Comparison of ENCODE assay signal across 8 mouse cellular contexts in genomic region chr6:31253251-31253935, GRCm38 (mm10).
DNase-seq lines count a peak whose midpoint lies in the region; ATAC-seq and TF ChIP-seq lines count a peak whose summit lies in the region.

No protein-coding gene starts in this region.

- TF ChIP-seq CTCF in left cerebral cortex, adult 2 months (IDR thresholded peaks at IDR 0.05), result no peak

- no peaks in the 10 kb centered on the region for H3K9me3 ChIP-seq in forebrain, embryonic 14.5 days (replicated peaks; ENCODE audit: control insufficient read depth, low read length)
- H3K9me3 ChIP-seq in intestine, embryonic 14.5 days (ENCODE audit: control insufficient read depth, low read length), result no peaks in the 10 kb centered on the region
- H3K9me3 ChIP-seq in liver, embryonic 12.5 days (replicated peaks), result no peaks in the 10 kb centered on the region
- no peaks in the 10 kb centered on the region for H3K9me3 ChIP-seq in neural tube, embryonic 12.5 days

- no peak for DNase-seq in left cerebral cortex, adult 2 months (ENCODE audit: extremely low spot score in 1 of 2, low spot score in 2 of 2)
- DNase-seq in left cerebral cortex, adult 8-10 months (ENCODE audit: low spot score in 2 of 2), result no peak
- DNase-seq in forebrain, embryonic 14.5 days (ENCODE audit: low spot score), result peak; percentile 31
- DNase-seq in intestine, embryonic 14.5 days (ENCODE audit: low spot score), result peak; percentile 65
- DNase-seq in thymus, postnatal 14 days, result no peak
- DNase-seq in layer of hippocampus, postnatal 36 days, result no peak

- H3K9ac ChIP-seq in forebrain, embryonic 14.5 days (ENCODE audit: low read length), result no peak overlapping the region
- no peak overlapping the region for H3K9ac ChIP-seq in intestine, embryonic 14.5 days (ENCODE audit: low read length)
- H3K9ac ChIP-seq in liver, embryonic 12.5 days, result no peak overlapping the region
- H3K9ac ChIP-seq in neural tube, embryonic 12.5 days, result no peak overlapping the region

- 22% methylated on average over 15 of the region's 15 CpGs for WGBS in forebrain, embryonic 14.5 days
- 21% methylated on average over 15 of the region's 15 CpGs for WGBS in intestine, embryonic 14.5 days
- 19% methylated on average over 15 of the region's 15 CpGs for WGBS in liver, embryonic 12.5 days (ENCODE audit: insufficient replicate concordance)
- WGBS in neural tube, embryonic 12.5 days, result 30% methylated on average over 15 of the region's 15 CpGs

- no peaks in the 10 kb centered on the region for H3K27me3 ChIP-seq in forebrain, embryonic 14.5 days (replicated peaks; ENCODE audit: control insufficient read depth, insufficient read depth, low read length)
- H3K27me3 ChIP-seq in intestine, embryonic 14.5 days (replicated peaks; ENCODE audit: control insufficient read depth, insufficient read depth, low read length), result no peaks in the 10 kb centered on the region
- 0 out of 2 replicates have a peak, but pooled peaks cover 9% of the 10 kb centered on the region for H3K27me3 ChIP-seq in liver, embryonic 12.5 days (replicated peaks)
- no peaks in the 10 kb centered on the region for H3K27me3 ChIP-seq in neural tube, embryonic 12.5 days (replicated peaks)

- no peak for ATAC-seq in forebrain, embryonic 14.5 days
- ATAC-seq in intestine, embryonic 14.5 days (replicated peaks; ENCODE audit: low FRiP score, low TSS enrichment, low read depth), result peak; percentile 50; the same call in 1 of the 2 replicates
- ATAC-seq in liver, embryonic 12.5 days, result peak; percentile 44; the same call in 1 of the 2 replicates
- no peak for ATAC-seq in neural tube, embryonic 12.5 days (ENCODE audit: low FRiP score, low read depth)

- H3K4me2 ChIP-seq in forebrain, embryonic 14.5 days (ENCODE audit: low read length), result peak overlapping the region; percentile 17; the same call in 1 of the 2 replicates
- peak overlapping the region; percentile 37 for H3K4me2 ChIP-seq in intestine, embryonic 14.5 days (ENCODE audit: low read length)
- peak overlapping the region; percentile 15 for H3K4me2 ChIP-seq in liver, embryonic 12.5 days
- peak overlapping the region; percentile 38; the same call in 1 of the 2 replicates for H3K4me2 ChIP-seq in neural tube, embryonic 12.5 days (replicated peaks)

- H3K4me1 ChIP-seq in forebrain, embryonic 14.5 days (ENCODE audit: control insufficient read depth, insufficient read depth, low read length), result no peaks in the 10 kb centered on the region
- no peaks in the 10 kb centered on the region for H3K4me1 ChIP-seq in intestine, embryonic 14.5 days (replicated peaks; ENCODE audit: control insufficient read depth, insufficient read depth, low read length)
- H3K4me1 ChIP-seq in liver, embryonic 12.5 days, result no peaks in the 10 kb centered on the region
- H3K4me1 ChIP-seq in neural tube, embryonic 12.5 days, result no peaks in the 10 kb centered on the region

- intact Hi-C loops in left cerebral cortex, adult 2 months (cut with DNase I), result no loop called here

- no peak overlapping the region for H3K27ac ChIP-seq in left cerebral cortex, adult 2 months
- no peak overlapping the region for H3K27ac ChIP-seq in forebrain, embryonic 14.5 days (ENCODE audit: low read depth, low read length)
- no peak overlapping the region for H3K27ac ChIP-seq in intestine, embryonic 14.5 days (ENCODE audit: low read depth)
- H3K27ac ChIP-seq in liver, embryonic 12.5 days, result no peak overlapping the region
- H3K27ac ChIP-seq in neural tube, embryonic 12.5 days, result no peak overlapping the region

- H3K4me3 ChIP-seq in left cerebral cortex, adult 2 months, result peak overlapping the region; percentile 16; the same call in 1 of the 2 replicates
- H3K4me3 ChIP-seq in forebrain, embryonic 14.5 days (ENCODE audit: low read depth, low read length), result no peak overlapping the region
- H3K4me3 ChIP-seq in intestine, embryonic 14.5 days (ENCODE audit: low read depth, low read length), result no peak overlapping the region
- no peak overlapping the region for H3K4me3 ChIP-seq in liver, embryonic 12.5 days
- no peak overlapping the region for H3K4me3 ChIP-seq in neural tube, embryonic 12.5 days

- no peaks in the 10 kb centered on the region for H3K36me3 ChIP-seq in forebrain, embryonic 14.5 days (ENCODE audit: control insufficient read depth, insufficient read depth, low read length)
- H3K36me3 ChIP-seq in intestine, embryonic 14.5 days (ENCODE audit: control insufficient read depth, insufficient read depth, low read length), result no peaks in the 10 kb centered on the region
- H3K36me3 ChIP-seq in liver, embryonic 12.5 days, result no peaks in the 10 kb centered on the region
- H3K36me3 ChIP-seq in neural tube, embryonic 12.5 days, result no peaks in the 10 kb centered on the region

Comparison
In these comparisons a context has a peak if more than half of its experiments do, and no peak if none do; other contexts are left out.
1. DNase-seq: peak in forebrain, embryonic 14.5 days (single experiment) and intestine, embryonic 14.5 days (single experiment); none in left cerebral cortex, adult 2 months (0 of 2), left cerebral cortex, adult 8-10 months (0 of 2), thymus, postnatal 14 days (single experiment) and layer of hippocampus, postnatal 36 days (0 of 2).
2. ATAC-seq: peak in intestine, embryonic 14.5 days (single experiment) and liver, embryonic 12.5 days (single experiment); none in forebrain, embryonic 14.5 days (single experiment) and neural tube, embryonic 12.5 days (single experiment).
3. Peak in every context shown above with its lines, with median percentiles within 50 percentile points of each other: H3K4me2 ChIP-seq.